7 mouse cellular contexts compared by ENCODE assay signal in genomic region chr5:30667215-30667614, GRCm38 (mm10). TPM values are rescaled to one million over a fixed set of nuclear protein-coding genes. Genes with fewer than 3 reads are reported as not detected.
DNase-seq lines count a peak whose midpoint lies in the region; ATAC-seq and TF ChIP-seq lines count a peak whose summit lies in the region.

No protein-coding gene starts in this region.

- TF ChIP-seq POLR2A in olfactory bulb, adult 2 months (IDR thresholded peaks at IDR 0.05; ENCODE audit: insufficient read depth, low read depth, low read length), result no peak

- no peaks in the 10 kb centered on the region for H3K4me1 ChIP-seq in lung, postnatal 0 days (ENCODE audit: insufficient read depth, low read depth, low read length)
- peaks cover 19% of the 10 kb centered on the region for H3K4me1 ChIP-seq in embryonic facial prominence, embryonic 14.5 days (ENCODE audit: control insufficient read depth, insufficient read depth, low read length)
- H3K4me1 ChIP-seq in intestine, postnatal 0 days (replicated peaks; ENCODE audit: control insufficient read depth, insufficient read depth, low read length), result no peaks in the 10 kb centered on the region
- no peaks in the 10 kb centered on the region for H3K4me1 ChIP-seq in olfactory bulb, adult 2 months (ENCODE audit: control insufficient read depth, insufficient read depth, low read length)

- peak overlapping the region; percentile 90 for H3K4me2 ChIP-seq in lung, postnatal 0 days (replicated peaks; ENCODE audit: low read depth, low read length)
- peak overlapping the region; percentile 84 for H3K4me2 ChIP-seq in embryonic facial prominence, embryonic 14.5 days (ENCODE audit: low read depth, low read length)
- peak overlapping the region; percentile 83 for H3K4me2 ChIP-seq in intestine, postnatal 0 days (replicated peaks; ENCODE audit: low read depth)

- TF ChIP-seq EP300 in lung, postnatal 0 days (IDR thresholded peaks at IDR 0.05), result no peak

- under 1% methylated on average over 13 of the region's 13 CpGs for WGBS in lung, postnatal 0 days
- WGBS in embryonic facial prominence, embryonic 14.5 days, result under 1% methylated on average over 13 of the region's 13 CpGs
- WGBS in intestine, postnatal 0 days, result under 1% methylated on average over 13 of the region's 13 CpGs
- under 1% methylated on average over 13 of the region's 13 CpGs for WGBS in olfactory bulb, adult 2 months

- no peak for TF ChIP-seq CTCF in lung, postnatal 0 days (IDR thresholded peaks at IDR 0.05)
- TF ChIP-seq CTCF in intestine, postnatal 0 days (IDR thresholded peaks at IDR 0.05; ENCODE audit: low read depth), result no peak
- TF ChIP-seq CTCF in olfactory bulb, adult 2 months (IDR thresholded peaks at IDR 0.05; ENCODE audit: insufficient read depth, low read depth, low read length), result no peak

- DNase-seq in lung, postnatal 0 days (ENCODE audit: low spot score), result no peak
- no peak for DNase-seq in lung, adult 18-20 months
- DNase-seq in embryonic facial prominence, embryonic 14.5 days (ENCODE audit: low spot score), result no peak
- DNase-seq in frontal cortex, adult 2 months (ENCODE audit: extremely low spot score in 1 of 2, low spot score in 1 of 2), result no peak
- DNase-seq in kidney, adult 8-10 months, result no peak

- no peaks in the 10 kb centered on the region for H3K36me3 ChIP-seq in lung, postnatal 0 days (ENCODE audit: insufficient read depth, low read length)
- peaks cover 24% of the 10 kb centered on the region; the same call in 1 of the 2 replicates for H3K36me3 ChIP-seq in embryonic facial prominence, embryonic 14.5 days (ENCODE audit: control insufficient read depth, insufficient read depth, low read length)
- H3K36me3 ChIP-seq in intestine, postnatal 0 days (ENCODE audit: control insufficient read depth, insufficient read depth), result peaks cover 4% of the 10 kb centered on the region; the same call in 1 of the 2 replicates

- peak overlapping the region; percentile 89 for H3K4me3 ChIP-seq in lung, postnatal 0 days (ENCODE audit: low read depth, low read length)
- H3K4me3 ChIP-seq in embryonic facial prominence, embryonic 14.5 days (ENCODE audit: low read depth, low read length), result peak overlapping the region; percentile 93
- peak overlapping the region; percentile 74 for H3K4me3 ChIP-seq in intestine, postnatal 0 days (ENCODE audit: low read depth, low read length)
- H3K4me3 ChIP-seq in olfactory bulb, adult 2 months (ENCODE audit: insufficient read depth, low read depth, low read length), result peak overlapping the region; percentile 70

- H3K9me3 ChIP-seq in lung, postnatal 0 days (ENCODE audit: low read length), result no peaks in the 10 kb centered on the region
- no peaks in the 10 kb centered on the region for H3K9me3 ChIP-seq in embryonic facial prominence, embryonic 14.5 days (ENCODE audit: control insufficient read depth, low read length)
- no peaks in the 10 kb centered on the region for H3K9me3 ChIP-seq in intestine, postnatal 0 days (ENCODE audit: control insufficient read depth)

- peak overlapping the region; percentile 52; the same call in 1 of the 2 replicates for H3K27ac ChIP-seq in lung, postnatal 0 days (ENCODE audit: low read length)
- H3K27ac ChIP-seq in embryonic facial prominence, embryonic 14.5 days (replicated peaks; ENCODE audit: low read depth, low read length), result peak overlapping the region; percentile 77
- H3K27ac ChIP-seq in intestine, postnatal 0 days (ENCODE audit: low read depth, low read length), result no peak overlapping the region
- H3K27ac ChIP-seq in olfactory bulb, adult 2 months (ENCODE audit: insufficient read depth, low read depth, low read length), result no peak overlapping the region

- H3K9ac ChIP-seq in lung, postnatal 0 days (replicated peaks; ENCODE audit: low read depth), result peak overlapping the region; percentile 74
- peak overlapping the region; percentile 87 for H3K9ac ChIP-seq in embryonic facial prominence, embryonic 14.5 days (ENCODE audit: low read depth, low read length)
- peak overlapping the region; percentile 53 for H3K9ac ChIP-seq in intestine, postnatal 0 days (ENCODE audit: low read depth, low read length)

- no peaks in the 10 kb centered on the region for H3K27me3 ChIP-seq in lung, postnatal 0 days (replicated peaks; ENCODE audit: insufficient read depth, low read length)
- H3K27me3 ChIP-seq in embryonic facial prominence, embryonic 14.5 days (replicated peaks; ENCODE audit: control insufficient read depth, insufficient read depth, low read length), result no peaks in the 10 kb centered on the region
- H3K27me3 ChIP-seq in intestine, postnatal 0 days (replicated peaks; ENCODE audit: control insufficient read depth, insufficient read depth, low read length), result no peaks in the 10 kb centered on the region

- ATAC-seq in lung, postnatal 0 days, result no peak
- no peak for ATAC-seq in embryonic facial prominence, embryonic 14.5 days (ENCODE audit: low read depth)
- ATAC-seq in intestine, postnatal 0 days, result no peak

RNA-seq across cellular contexts. Expression of gene Cenpa, which starts 0.6 kb away (rescaled TPM):
- polyA plus RNA-seq in lung, postnatal 0 days (2015; fragmentation: Nextera tagmentation; extraction: Ambion mirVana), result 24.4 and 25.5 TPM in 2 replicates
- polyA plus RNA-seq in embryonic facial prominence, embryonic 14.5 days (2014; fragmentation: Nextera tagmentation; extraction: Ambion mirVana), result 209 and 251 TPM in 2 replicates
- 62.0 and 79.2 TPM in 2 replicates for polyA plus RNA-seq in intestine, postnatal 0 days (2015; fragmentation: Nextera tagmentation; extraction: Ambion mirVana)
- polyA plus RNA-seq in olfactory bulb, adult 2 months (2012; ENCODE audit: insufficient read depth, insufficient read length, low replicate concordance, missing spikeins), result 423 TPM in 1 of 2 replicates, not detected in the other
- 3.5 and 4.3 TPM in 2 replicates for polyA plus RNA-seq in frontal cortex, adult 2 months (2012; rRNA removed)

RNA-seq across cellular contexts. Expression of gene Slc35f6, which starts 19.5 kb away (rescaled TPM):
- polyA plus RNA-seq in lung, postnatal 0 days (2015; fragmentation: Nextera tagmentation; extraction: Ambion mirVana), result 30.1 and 34.5 TPM in 2 replicates
- 26.5 and 33.1 TPM in 2 replicates for polyA plus RNA-seq in embryonic facial prominence, embryonic 14.5 days (2014; fragmentation: Nextera tagmentation; extraction: Ambion mirVana)
- 71.6 and 79.4 TPM in 2 replicates for polyA plus RNA-seq in intestine, postnatal 0 days (2015; fragmentation: Nextera tagmentation; extraction: Ambion mirVana)
- polyA plus RNA-seq in olfactory bulb, adult 2 months (2012; ENCODE audit: insufficient read depth, insufficient read length, low replicate concordance, missing spikeins), result not detected in 2 replicates
- 56.5 and 56.9 TPM in 2 replicates for polyA plus RNA-seq in frontal cortex, adult 2 months (2012; rRNA removed)

RNA-seq across cellular contexts. Expression of gene Dpysl5, which starts 44.1 kb away (rescaled TPM):
- 1.4 and 1.6 TPM in 2 replicates for polyA plus RNA-seq in lung, postnatal 0 days (2015; fragmentation: Nextera tagmentation; extraction: Ambion mirVana)
- 17.0 and 17.5 TPM in 2 replicates for polyA plus RNA-seq in embryonic facial prominence, embryonic 14.5 days (2014; fragmentation: Nextera tagmentation; extraction: Ambion mirVana)
- 2.7 and 3.0 TPM in 2 replicates for polyA plus RNA-seq in intestine, postnatal 0 days (2015; fragmentation: Nextera tagmentation; extraction: Ambion mirVana)
- polyA plus RNA-seq in olfactory bulb, adult 2 months (2012; ENCODE audit: insufficient read depth, insufficient read length, low replicate concordance, missing spikeins), result not detected in 2 replicates
- polyA plus RNA-seq in frontal cortex, adult 2 months (2012; rRNA removed), result 39.6 and 40.3 TPM in 2 replicates

Comparison
In these comparisons a context has a peak if more than half of its experiments do, and no peak if none do; other contexts are left out.
1. H3K27ac ChIP-seq: peak in lung, postnatal 0 days (single experiment) and embryonic facial prominence, embryonic 14.5 days (single experiment); none in intestine, postnatal 0 days (single experiment) and olfactory bulb, adult 2 months (single experiment).
2. Peak in every context shown above with its lines, with median percentiles within 50 percentile points of each other: H3K4me2 ChIP-seq, H3K4me3 ChIP-seq and H3K9ac ChIP-seq.